Comparison of ENCODE assay signal across 17 mouse cellular contexts in the genomic region with DNA sequence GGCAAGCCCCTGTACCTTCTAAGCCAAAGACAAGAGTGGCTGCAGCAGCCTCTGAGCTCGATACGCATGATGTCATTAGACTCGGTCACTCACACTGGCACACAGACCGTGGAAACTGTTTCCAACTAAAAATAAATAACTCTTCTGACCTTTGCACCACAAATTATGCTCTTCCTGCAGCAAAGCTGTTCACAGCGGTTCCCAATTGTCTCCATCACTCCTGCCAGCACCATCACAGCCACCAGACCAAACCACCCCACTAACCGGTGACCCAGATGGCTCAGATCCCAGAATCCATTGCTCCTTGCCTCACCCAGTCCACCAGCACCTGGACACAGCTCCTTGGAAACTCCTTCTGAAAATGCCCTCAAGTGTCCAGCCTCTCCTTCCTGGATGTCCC. TPM values are rescaled to one million over a fixed set of nuclear protein-coding genes. Genes with fewer than 3 reads are reported as not detected.
DNase-seq lines count a peak whose midpoint lies in the region; ATAC-seq lines count a peak whose summit lies in the region.
"Had no signal": no experiment of that assay in that cellular context is flagged by ENCODE, and none has a peak within 500 bp of the region (broad histone marks: within the 10 kb centered on the region; RNA-seq: fewer than 3 reads in every experiment).

No protein-coding gene starts in this region.

- DNase-seq in adrenal gland, postnatal 10 days, result peak; percentile 30
- DNase-seq in adrenal gland, postnatal 14 days, result no peak
- DNase-seq in heart, adult 11 months, result peak; percentile 92
- DNase-seq in heart, postnatal 4 days, result no peak
- DNase-seq in lung, postnatal 4 days, result no peak
- DNase-seq: heart, postnatal 10 days; right cerebral cortex, adult 18-20 months; thymus, postnatal 14 days had no signal

- H3K36me3 ChIP-seq in lung, embryonic 15.5 days, result peaks cover 39% of the 10 kb centered on the region
- H3K36me3 ChIP-seq: G1E had no signal

- H3K4me3 ChIP-seq in lung, embryonic 15.5 days, result no peak overlapping the region
- H3K4me3 ChIP-seq in brown adipose tissue, adult 24 weeks (ENCODE audit: insufficient read depth, low read depth, low read length), result no peak overlapping the region
- H3K4me3 ChIP-seq: embryonic facial prominence, embryonic 10.5 days; hindbrain, embryonic 12.5 days; midbrain, embryonic 13.5 days; neural tube, embryonic 13.5 days had no signal

- no peaks in the 10 kb centered on the region for H3K27me3 ChIP-seq in lung, embryonic 15.5 days
- H3K27me3 ChIP-seq: hindbrain, embryonic 12.5 days; midbrain, embryonic 13.5 days; neural tube, embryonic 13.5 days had no signal

- no peak overlapping the region for H3K4me2 ChIP-seq in lung, embryonic 15.5 days
- H3K4me2 ChIP-seq: heart, embryonic 11.5 days; hindbrain, embryonic 12.5 days; midbrain, embryonic 13.5 days; neural tube, embryonic 13.5 days had no signal

- peaks cover 30% of the 10 kb centered on the region for H3K4me1 ChIP-seq in lung, embryonic 15.5 days
- peaks cover 14% of the 10 kb centered on the region for H3K4me1 ChIP-seq in brown adipose tissue, adult 24 weeks (ENCODE audit: control insufficient read depth, insufficient read depth, insufficient read length, low read length)
- H3K4me1 ChIP-seq: midbrain, embryonic 13.5 days had no signal

- no peak for ATAC-seq in lung, embryonic 15.5 days (ENCODE audit: borderline replicate concordance, extremely low read depth, low FRiP score, low TSS enrichment)
- ATAC-seq: midbrain, embryonic 13.5 days had no signal

- 41% methylated on average over 6 of the region's 6 CpGs for WGBS in lung, embryonic 15.5 days

- no peaks in the 10 kb centered on the region for H3K9me3 ChIP-seq in lung, embryonic 15.5 days
- H3K9me3 ChIP-seq: embryonic facial prominence, embryonic 10.5 days; hindbrain, embryonic 12.5 days; midbrain, embryonic 13.5 days; neural tube, embryonic 13.5 days had no signal

- H3K9ac ChIP-seq in lung, embryonic 15.5 days, result no peak overlapping the region
- H3K9ac ChIP-seq: hindbrain, embryonic 12.5 days; liver, embryonic 14.5 days; midbrain, embryonic 13.5 days; neural tube, embryonic 13.5 days had no signal

- 0 out of 2 replicates have a peak overlapping the region, but pooled peaks have one; percentile 51 for H3K27ac ChIP-seq in lung, embryonic 15.5 days
- peak overlapping the region; percentile 30 for H3K27ac ChIP-seq in brown adipose tissue, adult 24 weeks (replicated peaks; ENCODE audit: low read depth, low read length)
- H3K27ac ChIP-seq: embryonic facial prominence, embryonic 10.5 days; hindbrain, embryonic 12.5 days; liver, embryonic 14.5 days; midbrain, embryonic 13.5 days had no signal

RNA-seq across cellular contexts. Expression of a gene that starts 27.5 kb away (rescaled TPM):
- total RNA-seq in adrenal gland, postnatal 10 days (2021), result 10 to 100 TPM; 32.3 to 48.8 TPM
- 24.1 and 33.5 TPM in 2 replicates for total RNA-seq in adrenal gland, postnatal 14 days (2021)
- total RNA-seq in heart, postnatal 4 days (2021), result 10 to 100 TPM; 33.6 to 39.6 TPM
- 50.5 and 52.7 TPM in 2 replicates for polyA plus RNA-seq in lung, embryonic 15.5 days (2015; fragmentation: Nextera tagmentation; extraction: Ambion mirVana)
- 16.9 and 22.9 TPM in 2 replicates for polyA plus RNA-seq in brown adipose tissue, adult 24 weeks (2012; ENCODE audit: insufficient read depth, insufficient read length, missing spikeins)
- polyA plus RNA-seq: G1E had no signal

Comparison
In these comparisons a context has a peak if more than half of its experiments do, and no peak if none do; other contexts are left out.
1. DNase-seq: peak in adrenal gland, postnatal 10 days (single experiment) and heart, adult 11 months (single experiment); none in adrenal gland, postnatal 14 days (single experiment), heart, postnatal 4 days (single experiment) and lung, postnatal 4 days (0 of 2).